Mouse (Mus musculus) spleen, postnatal 36 days (tissue): ENCODE measurements at regions not wholly inside any gene's neighbourhood (a gene's known extent, or its start where the extent isn't known, plus 50 kb on each side); places are given as distances from the start of the nearest gene placed in this dataset.
A peak's percentile ranks its signal among the peaks of the same experiment; 100 is the strongest.

Source experiments
- DNase-seq, 2 experiments: peaks; one replicate each; pipeline ENCODE4 v3.0.0; 2022; ENCODE audit warnings: low spot score in 2 of 2, mixed read lengths in 1 of 2

- peak; percentile 21 to 38 for DNase-seq
Measured at GRCm38 (mm10) chr13:37562652-37563051, 215.5 kb upstream of the Rreb1 start.

GRCm38 (mm10) chr13:37569051-37569450 lies 209.1 kb upstream of the Rreb1 start:
- DNase-seq = no peak

- no peak for DNase-seq
Measured at GRCm38 (mm10) chr13:37569486-37569885, 208.7 kb upstream of the Rreb1 start.

- DNase-seq = no peak
Measured at GRCm38 (mm10) chr13:37572983-37573382, 205.2 kb upstream of the Rreb1 start.

GRCm38 (mm10) chr13:37579231-37579630 lies 199.0 kb upstream of the Rreb1 start:
- DNase-seq = no peak

GRCm38 (mm10) chr13:37579775-37580174 lies 198.4 kb upstream of the Rreb1 start:
- no peak for DNase-seq

- peak; percentile 20 to 48 for DNase-seq
Measured at GRCm38 (mm10) chr13:37580806-37581205, 197.4 kb upstream of the Rreb1 start.

GRCm38 (mm10) chr13:37581374-37581773 lies 196.8 kb upstream of the Rreb1 start:
- DNase-seq = no peak

GRCm38 (mm10) chr13:37585476-37585875 lies 192.7 kb upstream of the Rreb1 start:
- no peak for DNase-seq

- DNase-seq = no peak
Measured at GRCm38 (mm10) chr13:37586511-37586910, 191.7 kb upstream of the Rreb1 start.

GRCm38 (mm10) chr13:37587911-37588310 lies 190.3 kb upstream of the Rreb1 start:
- DNase-seq = no peak

- no peak for DNase-seq
Measured at GRCm38 (mm10) chr13:37588528-37589176, 189.5 kb upstream of the Rreb1 start.

- DNase-seq = no peak
Measured at GRCm38 (mm10) chr13:37592149-37592548, 186.1 kb upstream of the Rreb1 start.

GRCm38 (mm10) chr13:37595196-37595595 lies 183.0 kb upstream of the Rreb1 start:
- peak; percentile 16 to 42 for DNase-seq

GRCm38 (mm10) chr13:37597575-37597974 lies 180.6 kb upstream of the Rreb1 start:
- no peak for DNase-seq

GRCm38 (mm10) chr13:37598165-37598775 lies 179.9 kb upstream of the Rreb1 start:
- DNase-seq = no peak

- no peak for DNase-seq
Measured at GRCm38 (mm10) chr13:37599679-37600078, 178.5 kb upstream of the Rreb1 start.

GRCm38 (mm10) chr13:37600172-37600571 lies 178.0 kb upstream of the Rreb1 start:
- peak; percentile 25 to 46 for DNase-seq

GRCm38 (mm10) chr13:37601068-37601467 lies 177.1 kb upstream of the Rreb1 start:
- no peak for DNase-seq

GRCm38 (mm10) chr13:37602256-37602655 lies 175.9 kb upstream of the Rreb1 start:
- no peak for DNase-seq

GRCm38 (mm10) chr13:37603226-37603994 lies 174.8 kb upstream of the Rreb1 start:
- no peak for DNase-seq

GRCm38 (mm10) chr13:37606250-37606649 lies 171.9 kb upstream of the Rreb1 start:
- DNase-seq = no peak

- DNase-seq = no peak
Measured at GRCm38 (mm10) chr13:37609085-37609484, 169.1 kb upstream of the Rreb1 start.
